Mouse (Mus musculus) mature B cell (primary cell): Measurements from ENCODE around the gene Fam24a.

Experiments
- in situ Hi-C: fragments of 300-500 bp; cut with MboI; formaldehyde crosslinking; loops from 2 replicates; pipeline ENCODE4 v1.14.3; 2019

Fam24a gene

DNA sequence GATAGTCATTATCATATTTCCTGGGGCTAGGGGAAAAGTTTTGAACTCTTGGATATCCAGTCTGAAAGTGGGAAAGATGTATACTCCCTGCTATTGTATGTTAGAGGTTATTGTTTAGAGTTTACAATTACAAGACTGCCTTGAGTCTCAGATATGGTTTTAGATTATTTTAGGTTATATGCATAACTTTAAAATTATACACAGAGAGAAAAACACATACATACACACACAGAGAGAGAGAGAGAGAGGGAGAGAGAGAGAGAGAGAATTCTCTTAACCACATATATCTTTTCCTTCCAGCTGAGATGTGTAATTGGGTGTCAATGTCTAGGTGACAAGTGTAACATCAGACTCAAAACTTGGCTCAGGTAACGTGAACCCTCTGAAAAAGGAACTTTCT lies at the start of gene Fam24a:
Gene Fam24a (plus strand): TSS at position 301 of the 400 bp plus-strand sequence.
- in situ Hi-C loops = no loop called here

DNA sequence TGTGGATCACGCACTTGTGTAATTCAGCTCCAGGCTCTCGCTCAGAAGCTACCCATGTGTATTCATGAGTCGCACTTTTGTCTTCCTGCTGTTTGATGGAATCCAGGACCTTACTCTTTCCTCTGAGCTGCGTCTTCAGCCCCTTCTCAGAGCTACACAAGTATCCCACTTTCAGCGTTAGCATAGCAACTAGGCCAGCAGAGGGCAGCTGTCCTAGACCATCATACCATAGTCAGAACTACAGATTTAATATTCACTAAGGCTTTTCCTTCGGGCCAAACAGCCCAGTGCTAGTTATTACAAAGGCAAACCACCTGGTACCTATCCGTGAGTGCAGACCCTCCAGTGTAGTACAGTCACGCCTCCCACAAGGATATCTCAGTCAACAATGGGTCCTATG lies 36.5 kb upstream of the Fam24a start:
- in situ Hi-C loops = no loop called here

DNA sequence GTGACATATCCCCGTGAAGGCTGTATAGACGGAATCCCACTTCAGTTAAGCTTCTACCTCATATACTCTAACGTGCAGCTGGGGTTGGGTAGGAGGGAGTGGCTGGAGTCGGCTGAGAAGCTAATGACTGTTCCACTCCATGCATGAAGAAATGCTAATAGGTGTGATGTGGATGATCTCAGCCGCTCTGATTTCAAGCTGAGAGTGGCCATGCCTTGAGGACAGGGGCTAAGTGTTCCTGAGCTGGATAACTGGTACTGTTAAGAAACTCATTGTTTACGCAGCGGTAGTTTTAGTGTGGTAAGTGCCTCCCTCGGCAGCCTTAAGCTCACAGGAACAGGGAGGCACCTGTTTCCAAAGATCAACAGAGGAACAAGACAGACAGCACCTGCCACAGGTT lies 30.3 kb upstream of the Fam24a start:
- in situ Hi-C loops = no loop called here

DNA sequence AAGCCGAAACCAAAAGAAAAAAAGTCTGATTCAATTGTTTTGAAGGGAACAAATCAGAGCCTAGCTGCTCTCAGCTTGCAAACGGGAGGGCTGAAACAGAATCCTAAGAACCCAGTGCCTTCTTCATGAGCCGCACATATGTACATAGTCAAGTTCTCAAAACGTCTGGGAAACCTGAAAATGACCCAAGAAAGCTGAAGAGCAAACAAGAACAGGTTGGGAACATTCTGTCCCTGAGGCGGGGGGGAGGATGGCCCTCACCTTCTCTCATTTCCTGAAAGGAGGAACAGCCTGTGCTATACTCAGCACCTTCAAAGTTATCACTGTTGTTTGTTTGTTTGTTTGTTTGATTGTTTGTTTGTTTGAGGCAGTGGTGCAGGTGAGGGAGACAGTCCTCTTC lies 26.9 kb upstream of the Fam24a start:
- in situ Hi-C loops = no loop called here

DNA sequence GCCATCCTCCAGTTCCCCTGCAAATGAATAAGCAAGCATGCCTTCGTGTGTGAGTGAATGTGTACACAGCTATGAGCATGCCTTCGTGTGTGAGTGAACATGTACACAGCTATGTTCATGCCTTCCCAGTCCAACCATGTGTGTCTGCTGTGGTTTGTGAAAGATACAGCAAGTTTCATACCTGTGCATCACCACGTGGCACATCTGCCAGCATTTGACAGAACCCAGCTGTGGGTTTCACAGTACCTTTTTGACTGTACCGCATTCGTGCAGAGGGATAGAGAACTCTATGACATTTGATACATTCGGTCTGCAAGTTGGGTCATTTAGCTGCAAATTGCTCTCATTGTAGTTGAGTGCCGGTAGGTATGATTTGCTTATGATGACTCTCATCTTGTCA lies 19.2 kb upstream of the Fam24a start:
- in situ Hi-C loops = no loop called here

DNA sequence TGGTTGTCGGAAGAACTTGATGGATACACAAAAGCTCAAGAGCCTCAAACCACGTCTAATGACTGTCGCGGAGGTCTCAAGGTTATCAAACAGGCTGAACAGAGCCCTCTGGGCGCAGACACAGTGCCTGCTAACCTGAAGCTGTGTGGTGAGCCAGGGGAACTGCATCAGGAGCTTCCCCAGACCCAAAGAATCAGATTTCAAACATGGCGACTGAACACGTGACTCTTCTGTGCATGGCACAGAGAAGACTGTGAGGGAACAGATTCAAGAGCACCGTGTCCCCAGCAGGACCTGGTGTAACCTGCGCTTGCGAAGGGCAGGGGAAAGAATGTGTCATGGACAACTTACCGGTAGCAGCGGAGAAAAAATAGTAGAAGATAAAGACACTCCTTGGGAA lies 16.1 kb upstream of the Fam24a start:
- in situ Hi-C loops = no loop called here

DNA sequence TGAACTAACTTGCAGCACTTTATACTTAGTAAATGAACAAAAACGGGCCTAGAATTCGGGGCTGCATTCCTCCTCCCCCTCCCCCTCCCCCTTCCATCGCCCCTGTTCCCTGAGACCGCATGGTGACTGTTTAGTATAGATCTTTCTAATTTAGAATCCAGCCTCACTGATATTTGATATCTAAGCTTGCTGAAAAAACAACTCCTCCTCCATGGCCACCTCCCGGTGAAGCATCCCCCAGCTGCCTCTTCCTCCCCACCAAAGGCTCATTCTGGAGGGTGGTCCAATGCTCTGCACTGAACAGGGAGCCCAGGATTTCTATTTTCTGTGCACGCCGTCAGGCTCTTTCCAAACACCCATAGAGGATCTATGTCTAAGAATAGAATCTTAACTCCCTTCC lies 15.3 kb upstream of the Fam24a start:
- in situ Hi-C loops = no loop called here

DNA sequence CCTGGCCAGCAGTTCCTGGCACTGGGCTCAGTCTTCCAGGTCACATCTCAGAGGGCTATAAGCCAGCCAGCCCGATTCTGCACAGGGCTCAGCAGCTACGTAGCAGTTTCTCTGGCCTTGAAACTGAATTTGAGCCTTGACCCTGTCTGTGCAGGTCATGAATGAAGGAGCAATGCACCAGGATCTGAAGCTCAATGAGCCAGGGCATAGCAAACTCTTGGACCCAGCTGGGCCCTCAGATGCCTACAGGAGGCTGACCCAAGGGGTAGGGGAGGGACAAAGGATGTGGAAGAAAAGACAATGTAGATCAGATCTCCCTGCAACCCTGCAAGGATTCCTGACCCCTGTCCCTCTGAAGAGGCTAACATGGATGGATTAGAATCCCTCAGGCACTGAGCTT lies 11.5 kb upstream of the Fam24a start, which contains the start of gene Cuzd1:
Gene Cuzd1 (minus strand): TSS at position 101 of the 400 bp plus-strand sequence.
- in situ Hi-C loops = no loop called here

DNA sequence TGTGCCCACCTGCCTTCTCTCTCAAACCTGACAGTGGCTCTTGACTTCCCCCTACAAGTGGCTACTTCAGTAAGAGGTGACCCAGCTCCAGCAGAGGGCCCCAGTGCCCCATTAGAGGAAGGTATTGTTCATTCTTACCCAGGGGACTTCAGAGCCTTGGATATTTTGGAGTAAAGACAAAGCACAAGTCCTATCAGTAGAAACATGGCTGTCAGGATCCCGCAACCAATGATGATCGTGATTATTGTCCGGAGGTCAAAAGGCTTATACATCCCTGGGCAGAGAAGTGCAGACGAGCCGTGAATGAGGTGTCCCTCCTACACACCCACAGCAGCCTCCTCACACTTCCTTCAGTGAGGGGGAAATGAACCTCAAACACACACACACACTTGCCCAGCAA lies 6.6 kb upstream of the Fam24a start:
- in situ Hi-C loops = no loop called here

DNA sequence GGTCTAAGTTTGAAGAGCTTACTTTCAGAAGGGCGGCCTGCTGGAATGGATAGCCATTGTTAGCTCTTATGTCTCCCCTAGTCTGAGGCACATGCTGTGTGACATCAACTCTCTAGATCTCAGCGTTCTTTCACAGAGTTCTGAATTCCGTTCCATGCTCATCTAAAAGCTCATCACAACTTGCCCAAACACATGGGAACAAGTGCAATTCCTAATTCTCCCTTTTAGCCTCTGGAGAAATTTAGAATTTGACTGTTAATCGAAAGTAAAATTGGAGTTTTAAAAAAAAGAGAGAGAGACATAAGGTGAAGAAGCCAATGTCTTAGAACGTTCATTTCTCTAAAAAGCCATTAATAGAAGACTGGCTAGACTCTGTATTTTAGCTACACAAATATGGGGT lies 4.2 kb upstream of the Fam24a start, which contains the start of gene Fam24b:
Gene Fam24b (minus strand): TSS at position 101 of the 400 bp plus-strand sequence.
- in situ Hi-C loops = no loop called here

DNA sequence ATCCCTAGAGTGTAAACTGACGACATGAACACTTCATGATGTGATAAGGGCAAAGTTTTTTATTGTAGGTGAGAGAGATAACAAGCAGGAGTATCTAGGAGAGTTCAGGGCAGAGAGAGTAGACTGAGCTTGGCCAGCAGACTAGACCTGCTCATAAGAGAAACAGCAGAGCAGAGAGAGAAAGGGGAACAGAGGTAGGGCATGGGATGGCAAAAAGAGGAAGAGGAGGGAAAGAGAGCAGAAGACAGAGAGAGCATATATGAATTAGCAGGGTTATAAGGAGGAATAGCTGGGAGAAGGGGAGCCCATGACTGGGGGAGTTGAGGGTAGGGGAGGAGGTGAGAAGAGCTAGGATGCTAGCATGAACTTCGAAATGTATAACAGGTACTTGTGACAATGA lies 2.0 kb upstream of the Fam24a start:
- in situ Hi-C loops = no loop called here

DNA sequence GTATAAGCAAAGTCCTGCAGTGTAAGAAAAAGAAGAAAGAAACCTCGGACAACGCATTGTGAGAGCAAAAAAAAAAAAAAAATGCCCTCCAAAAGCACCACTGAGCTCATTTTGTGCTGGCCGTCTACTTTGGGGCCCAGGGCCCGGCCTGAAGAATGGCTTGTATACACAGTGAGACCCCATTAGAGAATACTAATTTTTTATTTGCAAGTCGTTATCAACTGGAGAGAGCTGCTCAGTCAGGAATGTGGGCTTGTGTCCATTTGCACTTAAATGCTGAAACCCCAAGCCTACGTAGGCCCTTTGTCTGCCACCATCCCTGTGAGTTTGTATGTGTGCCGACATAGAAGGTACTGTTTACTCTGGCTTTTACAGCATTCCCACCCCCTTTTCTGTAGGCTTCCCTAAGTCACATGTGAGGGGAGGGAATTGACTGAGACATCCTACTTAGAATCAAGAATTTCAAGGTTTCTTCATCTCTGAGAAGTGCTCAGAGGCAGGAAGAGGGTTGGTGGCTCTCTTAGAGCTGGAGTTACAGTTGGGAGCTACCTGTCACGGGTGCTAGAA lies 3.9 kb downstream of the Fam24a start:
- in situ Hi-C loops = no loop called here

DNA sequence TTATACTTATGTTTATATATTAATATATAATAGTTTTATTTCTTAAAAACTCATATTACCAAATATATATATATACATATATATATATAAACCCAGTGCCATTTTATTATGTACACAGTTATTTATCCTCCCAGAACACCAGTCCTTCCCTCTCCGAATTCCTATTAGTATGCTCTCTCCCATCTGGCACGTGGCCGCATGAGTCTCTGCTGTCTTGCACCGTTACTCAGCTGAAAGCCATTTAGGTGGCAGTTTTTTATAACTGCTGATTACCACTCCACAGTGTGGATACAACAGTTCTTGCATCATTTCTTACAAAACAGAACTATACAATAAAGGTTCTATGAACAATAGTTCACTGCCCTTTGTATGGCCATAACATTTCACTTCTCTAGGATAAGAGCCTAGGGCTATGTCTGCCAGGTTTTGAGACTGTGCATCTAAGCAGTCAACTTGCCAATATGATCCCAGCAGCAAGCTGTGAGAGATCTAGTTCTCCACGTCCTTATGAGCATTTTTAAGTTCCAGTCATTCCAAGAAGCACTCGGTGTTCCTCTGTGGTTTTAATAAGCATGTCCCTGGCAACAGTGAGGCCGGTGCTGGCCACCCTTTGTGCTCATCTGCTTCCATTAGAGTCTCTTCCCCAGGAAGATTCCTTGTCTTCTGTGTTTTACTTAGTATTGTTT lies 12.3 kb downstream of the Fam24a start:
- in situ Hi-C loops = no loop called here

DNA sequence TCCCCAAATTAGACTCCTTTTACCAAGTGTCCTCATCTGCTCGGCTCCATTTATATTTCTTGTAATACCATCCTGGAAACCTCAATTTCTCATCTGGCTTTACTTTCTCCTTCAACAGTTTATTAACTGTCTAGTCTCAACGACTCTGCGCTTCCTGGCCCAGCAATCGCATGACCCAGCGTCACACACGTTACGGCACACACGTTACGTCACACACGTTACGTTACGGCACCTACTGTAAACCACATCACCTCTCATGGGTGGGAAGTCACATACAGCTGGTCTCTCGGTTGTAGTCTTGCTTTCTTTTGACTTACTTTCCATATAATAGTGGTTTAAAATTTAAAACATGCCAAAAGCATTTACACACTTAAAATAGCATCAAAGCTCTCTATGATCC lies 22.4 kb downstream of the Fam24a start:
- in situ Hi-C loops = no loop called here

DNA sequence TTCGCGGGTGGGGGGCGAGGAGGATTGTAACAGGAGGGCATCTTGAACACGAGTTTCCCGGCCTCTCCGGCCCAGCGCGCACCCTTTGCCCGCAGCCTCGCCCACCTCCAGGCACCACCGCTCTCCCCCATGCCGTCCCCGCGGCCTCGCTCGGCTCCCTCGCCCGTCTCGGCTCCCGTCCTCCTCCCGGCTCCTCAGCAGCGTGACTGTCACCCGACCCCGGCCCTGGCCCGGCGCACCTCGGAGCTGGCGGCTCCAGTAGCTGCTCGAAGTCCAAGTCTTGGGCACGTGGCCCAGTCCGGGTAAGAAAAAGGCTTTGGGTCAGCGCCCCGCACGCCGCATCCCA lies 28.6 kb downstream of the Fam24a start:
- in situ Hi-C loops = no loop called here

DNA sequence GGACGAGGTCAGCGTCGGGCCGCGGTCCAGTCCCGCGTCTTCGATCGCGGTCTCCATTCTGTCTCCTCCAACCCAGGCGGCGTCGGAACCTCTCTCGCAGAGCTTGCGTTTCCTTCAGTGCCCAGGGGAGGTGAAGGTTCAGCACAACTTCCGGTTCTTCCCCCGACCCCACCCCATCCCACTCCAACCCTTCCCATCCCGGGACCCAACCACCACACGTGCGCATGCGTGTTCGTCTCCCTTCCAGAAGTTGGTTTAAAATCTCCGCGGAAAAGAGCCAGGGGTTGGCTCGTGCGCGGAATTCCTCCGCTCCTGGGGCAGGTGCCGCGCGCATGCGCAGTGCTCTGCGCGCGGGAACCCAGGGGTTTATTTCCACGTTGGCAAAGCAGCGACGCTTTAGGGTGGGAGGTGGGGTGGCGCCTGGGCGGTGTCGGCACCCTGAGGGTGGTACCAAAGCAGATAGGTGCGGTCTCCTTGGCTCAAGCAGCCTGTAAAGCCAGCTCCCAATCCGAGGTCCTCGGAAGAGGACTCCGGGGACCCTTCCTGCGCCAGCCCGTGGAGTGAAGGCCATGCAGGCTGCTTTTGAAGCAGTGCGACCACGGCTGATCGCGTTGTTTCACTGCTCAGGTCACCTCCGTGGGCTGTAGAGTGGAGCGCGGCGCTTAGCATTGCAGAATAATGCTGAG lies 29.1 kb downstream of the Fam24a start, which contains the start of gene 2310057M21Rik:
Gene 2310057M21Rik (minus strand): TSS at position 145 of the 686 bp plus-strand sequence.
- in situ Hi-C loops = no loop called here

DNA sequence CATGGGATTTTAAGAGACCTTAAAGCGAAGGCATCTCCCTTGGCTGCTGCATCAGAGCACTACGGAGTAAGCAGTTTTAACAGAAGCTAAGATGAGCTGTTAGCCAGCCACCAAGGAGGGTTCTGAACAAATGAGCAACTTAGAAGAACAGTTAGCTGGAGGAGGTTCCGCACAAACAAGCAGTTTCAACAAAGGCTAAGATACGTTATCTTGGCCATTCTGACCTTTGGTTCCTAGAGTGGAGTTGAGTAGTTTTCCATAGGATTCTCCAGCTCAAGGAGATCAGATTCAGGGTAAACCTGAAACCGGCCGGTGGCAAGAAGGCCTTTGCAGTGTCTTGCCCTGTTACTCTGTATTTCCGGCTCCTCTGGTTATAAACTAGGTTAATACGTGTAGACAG lies 30.5 kb downstream of the Fam24a start:
- in situ Hi-C loops = no loop called here

DNA sequence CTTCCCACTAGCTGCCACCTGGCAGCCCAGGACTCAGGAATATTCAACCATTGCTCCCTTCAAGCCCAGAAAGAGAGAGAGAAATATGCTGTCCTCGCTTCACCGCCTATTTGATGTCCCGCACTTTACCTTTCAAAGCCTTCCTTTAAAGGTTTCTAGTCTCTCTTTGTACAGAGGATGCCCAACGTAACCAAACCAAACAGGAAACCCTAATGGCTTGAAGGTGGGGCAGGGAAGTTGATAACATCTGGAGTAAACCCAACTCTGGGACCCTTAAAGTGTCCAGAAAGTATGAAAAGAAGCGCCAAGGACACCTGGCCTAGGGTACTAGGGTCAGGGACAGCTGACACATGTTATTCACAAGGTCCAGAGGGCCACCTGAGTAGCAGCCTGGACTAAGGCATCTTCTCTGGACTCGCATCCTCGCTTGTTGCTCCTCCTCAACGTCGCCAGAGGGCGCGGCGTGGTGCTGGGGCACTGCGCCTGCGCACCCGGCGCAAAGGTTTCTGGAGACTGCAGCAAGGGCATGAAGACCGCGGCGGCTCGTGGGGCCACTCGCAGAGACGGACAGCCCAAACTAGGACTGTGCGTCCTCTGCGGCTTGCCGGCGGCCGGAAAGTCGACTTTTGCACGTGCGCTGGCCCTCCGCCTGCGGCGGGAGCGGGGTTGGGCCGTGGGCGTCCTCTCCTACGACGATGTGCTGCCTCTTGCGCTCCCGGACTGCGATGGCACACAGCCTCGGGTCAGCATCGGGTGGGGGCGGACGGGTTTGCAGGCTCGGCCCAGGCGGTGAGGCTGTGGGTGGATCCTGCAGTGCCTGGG lies 37.2 kb downstream of the Fam24a start, which contains the start of gene Pstk:
Gene Pstk (plus strand): TSS at position 494 of the 822 bp plus-strand sequence.
- in situ Hi-C loops = no loop called here

DNA sequence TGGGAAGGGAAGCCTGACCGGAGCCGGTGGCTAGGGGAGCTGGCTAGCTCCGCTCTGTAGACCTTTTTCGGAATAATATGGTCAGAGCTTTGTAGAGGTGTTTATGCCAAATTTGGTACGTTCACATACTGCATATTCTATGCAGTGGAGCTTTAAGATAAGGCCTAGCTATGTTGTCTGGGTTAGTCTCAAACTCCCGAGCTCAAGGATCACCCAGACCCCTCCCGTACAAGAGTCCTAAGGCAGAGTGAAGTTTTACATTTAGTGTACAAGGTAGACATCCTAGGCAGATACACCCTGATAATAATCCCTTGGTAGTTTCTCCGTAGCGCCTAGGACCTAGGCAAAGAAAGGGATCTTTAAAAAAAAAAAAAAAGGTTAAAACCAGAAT lies 37.8 kb downstream of the Fam24a start:
- in situ Hi-C loops = no loop called here

DNA sequence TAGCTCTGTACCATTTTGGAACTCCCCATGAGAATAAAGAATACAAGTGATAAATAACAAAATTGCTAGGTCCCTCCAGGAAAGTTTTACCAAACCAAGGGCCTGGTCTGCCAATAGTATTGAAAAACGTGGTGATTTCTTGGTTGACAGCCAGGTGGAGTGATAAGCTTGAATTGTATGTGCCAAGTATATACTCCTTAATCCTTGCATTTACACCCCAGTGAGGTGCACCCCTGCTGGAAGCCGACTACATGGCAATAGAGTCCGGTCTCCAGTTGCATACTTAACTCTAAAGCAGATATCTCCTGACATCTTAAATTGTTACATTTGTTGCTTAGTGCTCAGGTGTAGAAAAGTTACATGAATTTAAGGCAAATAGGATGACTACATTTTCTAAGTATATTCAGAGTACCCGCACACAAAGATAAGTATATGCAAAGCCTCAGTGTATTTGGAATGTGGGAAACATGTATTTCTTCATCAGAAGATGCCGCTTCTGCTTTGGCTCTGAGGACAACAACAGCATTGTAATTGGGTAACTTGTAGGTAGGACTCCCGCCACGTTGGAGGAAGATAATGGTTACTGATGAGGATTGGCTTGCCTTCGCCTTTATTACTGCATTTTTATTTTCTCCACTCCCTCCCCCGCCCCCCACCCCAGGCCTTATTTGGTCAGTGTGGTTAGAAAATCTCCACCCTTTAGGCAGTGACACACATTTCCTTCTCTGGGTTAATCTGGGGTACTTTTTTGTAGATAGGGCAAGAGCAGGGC lies 38.4 kb downstream of the Fam24a start:
- in situ Hi-C loops = no loop called here
